ENCODE assay signal across 22 mouse cellular contexts in the genomic region with DNA sequence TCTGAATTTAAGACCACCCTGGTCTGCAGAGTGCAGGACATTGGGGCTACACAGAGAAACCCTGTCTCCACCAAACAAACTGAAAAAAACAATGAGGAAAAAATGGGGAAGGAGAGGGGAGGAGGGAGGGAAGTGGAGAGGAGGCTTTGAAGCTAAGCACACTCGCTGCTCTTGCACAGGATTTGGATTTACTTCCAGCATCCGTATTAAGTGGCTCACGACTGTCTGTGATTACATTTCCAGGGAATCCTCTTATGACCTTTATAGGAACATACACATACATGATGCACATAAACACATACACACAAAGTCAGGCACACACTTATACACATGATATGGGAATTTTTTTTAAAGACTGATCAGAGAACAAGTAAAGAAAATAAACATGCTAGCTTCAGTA.
DNase-seq lines count a peak whose midpoint lies in the region; ATAC-seq and TF ChIP-seq lines count a peak whose summit lies in the region.
"Had no signal": no experiment of that assay in that cellular context is flagged by ENCODE, and none has a peak within 500 bp of the region (broad histone marks: within the 10 kb centered on the region; RNA-seq: fewer than 3 reads in every experiment).

No protein-coding gene starts in this region.

- H3K9ac ChIP-seq in forebrain, embryonic 16.5 days (replicated peaks; ENCODE audit: low read depth, low read length): no peak overlapping the region
- no peak overlapping the region for H3K9ac ChIP-seq in forebrain, embryonic 15.5 days (replicated peaks)
- no peak overlapping the region for H3K9ac ChIP-seq in heart, embryonic 15.5 days
- H3K9ac ChIP-seq in lung, embryonic 16.5 days (ENCODE audit: low read length): no peak overlapping the region
- H3K9ac ChIP-seq in midbrain, postnatal 0 days (replicated peaks; ENCODE audit: low read length, poor library complexity, severe bottlenecking): no peak overlapping the region
- H3K9ac ChIP-seq: hindbrain, embryonic 13.5 days; kidney, embryonic 15.5 days; limb, embryonic 13.5 days; liver, embryonic 12.5 days; neural tube, embryonic 15.5 days had no signal

- H3K36me3 ChIP-seq in forebrain, embryonic 16.5 days (ENCODE audit: control insufficient read depth, insufficient read depth): no peaks in the 10 kb centered on the region
- H3K36me3 ChIP-seq in forebrain, embryonic 15.5 days: no peaks in the 10 kb centered on the region
- no peaks in the 10 kb centered on the region for H3K36me3 ChIP-seq in heart, embryonic 15.5 days
- H3K36me3 ChIP-seq in lung, embryonic 16.5 days (ENCODE audit: control insufficient read depth, insufficient read depth, low read length): no peaks in the 10 kb centered on the region
- no peaks in the 10 kb centered on the region for H3K36me3 ChIP-seq in midbrain, postnatal 0 days (ENCODE audit: insufficient read depth, low read length)
- H3K36me3 ChIP-seq: hindbrain, embryonic 13.5 days; kidney, embryonic 15.5 days; limb, embryonic 13.5 days; liver, embryonic 12.5 days; neural tube, embryonic 15.5 days had no signal

- no peaks in the 10 kb centered on the region for H3K27me3 ChIP-seq in forebrain, embryonic 16.5 days (replicated peaks; ENCODE audit: control insufficient read depth, insufficient read depth, low read length)
- H3K27me3 ChIP-seq in forebrain, embryonic 15.5 days: no peaks in the 10 kb centered on the region
- H3K27me3 ChIP-seq in heart, embryonic 15.5 days: no peaks in the 10 kb centered on the region
- H3K27me3 ChIP-seq in lung, embryonic 16.5 days (ENCODE audit: control insufficient read depth, insufficient read depth, low read depth, low read length): no peaks in the 10 kb centered on the region
- H3K27me3 ChIP-seq in midbrain, postnatal 0 days (ENCODE audit: insufficient read depth, low read length): no peaks in the 10 kb centered on the region
- H3K27me3 ChIP-seq: hindbrain, embryonic 13.5 days; kidney, embryonic 15.5 days; limb, embryonic 13.5 days; liver, embryonic 12.5 days; neural tube, embryonic 15.5 days had no signal

- 26% methylated on average over 3 of the region's 3 CpGs for WGBS in forebrain, embryonic 16.5 days
- WGBS in forebrain, embryonic 15.5 days: 35% methylated on average over 3 of the region's 3 CpGs
- 18% methylated on average over 3 of the region's 3 CpGs for WGBS in heart, embryonic 15.5 days
- WGBS in lung, embryonic 16.5 days: 25% methylated on average over 3 of the region's 3 CpGs
- 36% methylated on average over 3 of the region's 3 CpGs for WGBS in midbrain, postnatal 0 days

- H3K4me1 ChIP-seq in forebrain, embryonic 16.5 days (replicated peaks; ENCODE audit: control insufficient read depth, insufficient read depth, low read length): no peaks in the 10 kb centered on the region; the same call in 1 of the 2 replicates
- H3K4me1 ChIP-seq in forebrain, embryonic 15.5 days: peaks cover 12% of the 10 kb centered on the region; the same call in 1 of the 2 replicates
- peaks cover 11% of the 10 kb centered on the region for H3K4me1 ChIP-seq in heart, embryonic 15.5 days (replicated peaks)
- peaks cover 4% of the 10 kb centered on the region for H3K4me1 ChIP-seq in lung, embryonic 16.5 days (replicated peaks; ENCODE audit: control insufficient read depth, insufficient read depth, low read length)
- H3K4me1 ChIP-seq in midbrain, postnatal 0 days (ENCODE audit: insufficient read depth, low read length): no peaks in the 10 kb centered on the region
- H3K4me1 ChIP-seq: hindbrain, embryonic 13.5 days; kidney, embryonic 15.5 days; limb, embryonic 13.5 days; liver, embryonic 12.5 days; neural tube, embryonic 15.5 days had no signal

- intact Hi-C loops in heart, postnatal 25 days (cut with DNase I): no loop called here

- H3K27ac ChIP-seq in forebrain, embryonic 16.5 days (ENCODE audit: low read length): no peak overlapping the region
- H3K27ac ChIP-seq in forebrain, embryonic 15.5 days (replicated peaks): no peak overlapping the region; the same call in 1 of the 2 replicates
- H3K27ac ChIP-seq in heart, embryonic 15.5 days: peak overlapping the region; percentile 84
- H3K27ac ChIP-seq in lung, embryonic 16.5 days (ENCODE audit: low read length): no peak overlapping the region
- no peak overlapping the region for H3K27ac ChIP-seq in midbrain, postnatal 0 days (ENCODE audit: low read depth, low read length)
- H3K27ac ChIP-seq: heart, adult 2 months; hindbrain, embryonic 13.5 days; kidney, embryonic 15.5 days; limb, embryonic 13.5 days; liver, embryonic 12.5 days; neural tube, embryonic 15.5 days had no signal

- no peak overlapping the region for H3K4me2 ChIP-seq in forebrain, embryonic 16.5 days (ENCODE audit: low read length)
- no peak overlapping the region for H3K4me2 ChIP-seq in forebrain, embryonic 15.5 days (replicated peaks)
- H3K4me2 ChIP-seq in heart, embryonic 15.5 days: peak overlapping the region; percentile 47
- H3K4me2 ChIP-seq in lung, embryonic 16.5 days (ENCODE audit: low read depth, low read length): no peak overlapping the region
- no peak overlapping the region for H3K4me2 ChIP-seq in midbrain, postnatal 0 days (ENCODE audit: low read depth, low read length, poor library complexity, severe bottlenecking)
- H3K4me2 ChIP-seq: hindbrain, embryonic 13.5 days; kidney, embryonic 15.5 days; limb, embryonic 13.5 days; liver, embryonic 12.5 days; neural tube, embryonic 15.5 days had no signal

- no peak for TF ChIP-seq CTCF in midbrain, postnatal 0 days (IDR thresholded peaks at IDR 0.05)

- DNase-seq in heart, postnatal 25 days (ENCODE audit: low spot score): no peak
- no peak for DNase-seq in lung, adult 18-20 months
- DNase-seq in midbrain, postnatal 0 days (ENCODE audit: low spot score): no peak
- DNase-seq: adrenal gland, postnatal 10 days; cerebellum, adult 8-10 months; embryo, embryonic 11 days; gastrocnemius, postnatal 14 days; kidney, adult 11 months; kidney, postnatal 36 days; layer of hippocampus, adult 9-11 months; spleen, adult 18-20 months had no signal

- peak; percentile 19; the same call in 1 of the 2 replicates for ATAC-seq in forebrain, embryonic 16.5 days
- no peak for ATAC-seq in forebrain, embryonic 15.5 days (replicated peaks)
- no peak for ATAC-seq in heart, embryonic 15.5 days (replicated peaks; ENCODE audit: insufficient number of reproducible peaks, insufficient read depth, low FRiP score, low read depth)
- ATAC-seq in lung, embryonic 16.5 days (ENCODE audit: low read depth): 0 out of 2 replicates have a peak, but pooled peaks have one; percentile 16
- peak; percentile 44; the same call in 1 of the 2 replicates for ATAC-seq in midbrain, postnatal 0 days (ENCODE audit: low FRiP score)
- ATAC-seq in megakaryocyte progenitor cell, adult 5-6 weeks (replicated peaks; ENCODE audit: poor library complexity): no peak
- ATAC-seq: liver, embryonic 12.5 days had no signal

- H3K4me3 ChIP-seq in forebrain, embryonic 16.5 days (replicated peaks; ENCODE audit: low read length): no peak overlapping the region
- no peak overlapping the region for H3K4me3 ChIP-seq in forebrain, embryonic 15.5 days
- H3K4me3 ChIP-seq in heart, embryonic 15.5 days: no peak overlapping the region
- no peak overlapping the region for H3K4me3 ChIP-seq in lung, embryonic 16.5 days (ENCODE audit: low read length)
- no peak overlapping the region for H3K4me3 ChIP-seq in midbrain, postnatal 0 days (ENCODE audit: low read depth, low read length)
- H3K4me3 ChIP-seq: heart, adult 2 months; hindbrain, embryonic 13.5 days; kidney, embryonic 15.5 days; limb, embryonic 13.5 days; liver, embryonic 12.5 days; neural tube, embryonic 15.5 days had no signal

- no peaks in the 10 kb centered on the region for H3K9me3 ChIP-seq in forebrain, embryonic 16.5 days (ENCODE audit: control insufficient read depth, low read length)
- no peaks in the 10 kb centered on the region for H3K9me3 ChIP-seq in forebrain, embryonic 15.5 days
- H3K9me3 ChIP-seq in heart, embryonic 15.5 days (replicated peaks): no peaks in the 10 kb centered on the region
- no peaks in the 10 kb centered on the region for H3K9me3 ChIP-seq in lung, embryonic 16.5 days (ENCODE audit: control insufficient read depth, low read length)
- no peaks in the 10 kb centered on the region for H3K9me3 ChIP-seq in midbrain, postnatal 0 days (ENCODE audit: low read length)
- H3K9me3 ChIP-seq: hindbrain, embryonic 13.5 days; kidney, embryonic 15.5 days; limb, embryonic 13.5 days; liver, embryonic 12.5 days; neural tube, embryonic 15.5 days had no signal

Comparison
In these comparisons a context has a peak if more than half of its experiments do, and no peak if none do; other contexts are left out.
1. ATAC-seq: peak in forebrain, embryonic 16.5 days (single experiment), lung, embryonic 16.5 days (single experiment) and midbrain, postnatal 0 days (single experiment); none in forebrain, embryonic 15.5 days (single experiment), heart, embryonic 15.5 days (single experiment) and megakaryocyte progenitor cell, adult 5-6 weeks (single experiment).